Mouse (Mus musculus) E14TG2a.4 (cell line): Measurements from ENCODE around the gene 1110059E24Rik.

Experiments
- H3K27me3 ChIP-seq: 2 replicates; pipeline ENCODE4 v1.6.1; 2014; ENCODE audit warnings: low read length, control low read depth; ENCODE audit not compliant: insufficient read depth
- H3K36me3 ChIP-seq: 2 replicates; pipeline ENCODE4 v1.6.1; 2014; ENCODE audit warnings: low read length, control low read depth; ENCODE audit not compliant: insufficient read depth
- H3K4me1 ChIP-seq: replicated peaks from 2 replicates; pipeline ENCODE4 v1.6.1; 2014; ENCODE audit warnings: low read depth, low read length, control low read depth
- H3K4me3 ChIP-seq: replicated peaks from 2 replicates; pipeline ENCODE4 v1.5.1; 2014; ENCODE audit warnings: mild to moderate bottlenecking, low read length
- H3K9me3 ChIP-seq: 2 replicates; pipeline ENCODE4 v1.6.1; 2014; ENCODE audit warnings: low read length, control low read depth
- CTCF ChIP-seq: conservative IDR thresholded peaks from 2 replicates; pipeline ENCODE4 v1.5.1; 2014; ENCODE audit warnings: low read length
- NANOG ChIP-seq: IDR thresholded peaks from 2 replicates; pipeline ENCODE4 v1.6.1; 2014; ENCODE audit warnings: borderline replicate concordance, low read length, mixed read lengths
- POU5F1 ChIP-seq: IDR thresholded peaks from 2 replicates; pipeline ENCODE4 v1.6.1; 2014; ENCODE audit warnings: low read length, borderline replicate concordance

Gene 1110059E24Rik

DNA sequence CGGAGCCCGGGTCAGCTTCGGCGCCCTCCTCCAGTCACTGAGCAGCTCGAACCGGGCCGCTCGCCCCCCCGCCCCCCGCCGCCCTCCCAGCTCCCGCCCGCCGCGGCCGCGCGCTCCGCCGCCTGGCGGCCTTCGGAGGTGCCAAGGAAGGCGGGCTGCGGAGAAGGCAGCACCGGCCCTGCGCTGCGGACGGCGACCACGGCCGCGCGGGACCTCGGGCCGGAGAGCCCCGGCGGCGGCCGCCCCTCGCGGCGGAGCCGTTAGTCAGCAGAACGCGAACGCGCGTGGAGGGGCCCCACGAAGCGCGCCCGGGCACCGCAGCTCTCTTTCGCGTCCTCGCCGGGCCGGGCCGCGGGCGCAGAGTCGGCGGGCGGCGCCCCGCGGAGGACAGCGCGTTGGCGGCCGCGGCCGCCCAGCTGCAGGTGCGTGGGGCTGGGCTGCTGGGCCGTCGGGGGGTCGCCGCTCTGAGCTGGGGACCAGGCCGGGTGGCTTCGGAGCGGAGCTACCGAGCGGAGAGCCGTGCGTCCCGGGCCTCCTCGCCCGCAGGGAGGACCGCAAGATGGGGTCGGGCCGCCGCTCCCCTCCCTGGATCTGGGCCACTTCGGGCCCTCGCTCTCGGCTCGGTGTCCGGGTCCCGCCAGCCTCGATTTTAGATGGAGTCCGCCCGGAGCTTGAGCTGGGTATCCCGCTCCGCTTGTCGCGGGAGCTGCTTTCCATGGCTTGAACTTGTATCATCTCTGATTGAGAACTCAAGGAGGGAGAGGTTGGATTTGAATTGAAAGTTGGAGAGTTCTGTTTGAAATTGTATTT lies 601 bp upstream of the 1110059E24Rik start, which contains the start of gene Abhd17b:
Abhd17b (plus strand) TSS at position 14 of the 810 bp plus-strand sequence.
- TF ChIP-seq CTCF (no peak), POU5F1 (no peak), NANOG (no peak)
- H3K27me3 ChIP-seq: peaks cover 3% of the 10 kb centered on the region; the same call in 1 of the 2 replicates

DNA sequence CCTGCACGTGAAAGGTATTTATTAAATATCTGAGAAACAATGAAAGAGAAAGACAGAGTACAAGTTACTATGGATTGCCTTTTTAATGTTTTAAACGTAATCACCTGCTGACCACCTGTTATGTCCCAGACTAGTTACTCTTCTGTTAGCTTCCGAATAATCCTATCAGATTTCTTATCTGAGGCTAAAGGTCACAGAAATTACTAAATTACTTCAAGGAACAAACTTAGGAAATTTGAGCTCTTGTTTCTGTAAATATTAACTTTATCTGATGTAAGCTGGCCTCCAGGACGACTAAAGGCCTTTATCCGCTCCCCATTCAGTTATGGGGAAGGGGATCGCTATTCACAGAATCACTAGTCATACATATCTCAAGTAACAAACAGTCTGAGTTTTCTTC lies 1.1 kb downstream of the 1110059E24Rik start:
- peaks cover 3% of the 10 kb centered on the region; the same call in 1 of the 2 replicates for H3K27me3 ChIP-seq
- TF ChIP-seq POU5F1 (no peak), CTCF (no peak), NANOG (no peak)
- H3K9me3 ChIP-seq: no peaks in the 10 kb centered on the region
- H3K4me3 ChIP-seq: peak overlapping the region; percentile 87
- H3K4me1 ChIP-seq: peaks cover 56% of the 10 kb centered on the region
- peaks cover 12% of the 10 kb centered on the region; the same call in 1 of the 2 replicates for H3K36me3 ChIP-seq

More for the DNA sequence above, 601 bp upstream of the 1110059E24Rik start, which contains the start of gene Abhd17b:
- Histone ChIP-seq H3K9me3 (no peaks in the 10 kb centered on the region), H3K36me3 (peaks cover 8% of the 10 kb centered on the region; the same call in 1 of the 2 replicates), H3K4me1 (peaks cover 47% of the 10 kb centered on the region), H3K4me3 (peak within 1 kb of the TSS; percentile 87)

DNA sequence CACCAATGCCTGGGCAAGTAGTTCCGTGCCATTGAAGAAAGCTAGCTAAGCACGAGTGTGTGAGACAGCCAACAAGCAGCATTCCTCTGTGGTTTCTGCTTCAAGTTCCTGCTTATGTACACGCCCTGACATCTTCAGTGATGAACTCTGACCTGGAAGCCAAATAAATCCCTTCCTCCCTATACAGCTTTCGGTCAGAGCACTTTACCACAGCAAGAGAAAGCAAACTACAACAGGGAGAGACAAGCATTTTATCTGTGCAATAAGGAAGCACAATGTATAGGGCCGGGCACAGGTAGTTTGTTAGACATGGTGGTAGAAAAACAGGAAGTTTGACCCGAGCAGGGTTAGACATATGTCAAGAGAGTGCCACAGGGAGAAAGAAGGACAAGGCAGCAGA lies 6.6 kb downstream of the 1110059E24Rik start:
- Histone ChIP-seq H3K27me3 (no peaks in the 10 kb centered on the region), H3K9me3 (no peaks in the 10 kb centered on the region), H3K4me1 (peaks cover 41% of the 10 kb centered on the region), H3K4me3 (no peak overlapping the region), H3K36me3 (peaks cover 9% of the 10 kb centered on the region; the same call in 1 of the 2 replicates)
- no peak for TF ChIP-seq POU5F1
- no peak for TF ChIP-seq CTCF
- TF ChIP-seq NANOG: no peak

DNA sequence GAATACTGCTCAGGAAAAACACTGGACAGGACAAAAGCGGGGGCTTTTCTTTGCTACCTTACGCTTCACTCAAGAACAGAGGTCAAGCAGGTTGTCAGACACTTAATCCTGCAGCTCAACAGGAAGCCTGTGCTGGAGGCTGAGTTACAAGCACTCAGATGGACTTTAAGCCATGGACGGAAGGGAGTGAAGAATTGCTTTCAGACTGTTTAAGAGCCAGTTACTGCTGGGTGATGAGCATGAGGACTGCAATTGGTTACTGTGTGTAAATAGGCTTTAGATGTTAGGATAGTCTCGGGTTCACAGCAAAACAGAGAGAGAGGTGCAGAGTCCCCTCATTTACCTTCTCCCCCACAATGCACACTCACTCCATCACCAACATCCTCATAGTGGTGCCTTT lies 7.5 kb downstream of the 1110059E24Rik start:
- Histone ChIP-seq H3K27me3 (no peaks in the 10 kb centered on the region), H3K36me3 (0 out of 2 replicates have a peak, but pooled peaks cover 4% of the 10 kb centered on the region), H3K4me1 (peaks cover 34% of the 10 kb centered on the region), H3K9me3 (no peaks in the 10 kb centered on the region), H3K4me3 (no peak overlapping the region)
- no peak for TF ChIP-seq POU5F1
- no peak for TF ChIP-seq NANOG
- no peak for TF ChIP-seq CTCF

DNA sequence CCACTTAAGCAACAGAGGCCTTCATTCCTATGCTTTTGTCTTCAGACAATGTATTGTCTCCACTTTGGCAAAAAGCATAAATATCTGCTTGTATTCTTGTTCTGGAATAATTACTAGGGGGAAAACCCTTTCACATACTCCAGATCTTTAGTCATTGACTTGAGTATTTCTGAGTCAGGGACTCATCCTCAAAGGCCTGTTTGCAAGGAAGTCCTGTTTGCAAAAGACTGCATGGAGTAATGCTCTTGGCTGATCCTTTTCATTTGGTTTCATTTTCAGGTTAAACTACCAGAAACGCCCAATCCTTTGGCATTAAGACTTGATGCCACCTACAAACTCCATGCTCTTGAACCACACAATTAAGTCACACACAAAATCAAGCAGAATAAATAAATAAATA lies 8.8 kb downstream of the 1110059E24Rik start:
- Histone ChIP-seq H3K36me3 (0 out of 2 replicates have a peak, but pooled peaks cover 4% of the 10 kb centered on the region), H3K9me3 (no peaks in the 10 kb centered on the region), H3K4me1 (peaks cover 34% of the 10 kb centered on the region), H3K4me3 (no peak overlapping the region), H3K27me3 (no peaks in the 10 kb centered on the region)
- TF ChIP-seq NANOG (no peak), POU5F1 (no peak), CTCF (no peak)

DNA sequence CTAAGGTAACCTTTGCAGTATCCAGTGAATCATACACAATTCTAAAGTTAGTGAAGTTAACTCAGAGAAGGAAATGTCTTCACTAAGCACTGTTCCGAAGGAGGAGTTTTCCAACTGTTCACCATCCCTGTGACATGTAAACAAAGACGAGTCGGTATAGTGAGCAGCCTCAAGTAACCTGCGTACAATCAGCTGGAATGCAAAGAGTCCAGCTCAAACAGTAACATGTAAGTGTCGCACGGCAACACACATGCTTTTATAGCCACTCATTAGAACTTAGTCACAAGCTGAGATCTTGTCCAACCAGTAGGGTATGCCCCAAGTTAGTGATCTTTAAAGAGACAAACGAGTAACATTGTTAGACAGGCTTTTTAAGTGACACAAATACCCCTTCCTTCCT lies 15.1 kb downstream of the 1110059E24Rik start:
- Histone ChIP-seq H3K4me3 (no peak overlapping the region), H3K36me3 (no peaks in the 10 kb centered on the region), H3K27me3 (no peaks in the 10 kb centered on the region), H3K4me1 (peaks cover 12% of the 10 kb centered on the region), H3K9me3 (no peaks in the 10 kb centered on the region)
- TF ChIP-seq POU5F1: no peak
- TF ChIP-seq NANOG: no peak
- TF ChIP-seq CTCF: no peak

DNA sequence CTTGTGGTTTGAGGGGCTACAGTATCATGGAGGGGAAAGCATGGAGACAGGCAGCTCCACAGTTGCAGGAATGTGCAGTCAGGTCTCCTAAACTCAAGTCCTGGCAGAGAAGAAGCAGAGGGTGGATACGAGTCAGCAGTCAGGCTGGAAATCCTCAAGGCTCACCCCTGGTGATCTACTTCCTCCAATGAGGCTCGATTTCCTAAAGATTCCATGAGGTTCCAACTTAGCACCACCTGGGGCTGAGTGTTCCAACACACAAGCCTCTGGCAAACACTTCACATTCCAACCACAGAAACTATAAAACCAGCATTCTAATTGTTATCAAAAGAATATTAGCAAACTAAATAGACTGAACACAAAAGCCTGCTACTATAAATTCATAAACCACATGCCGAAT lies 15.9 kb downstream of the 1110059E24Rik start:
- Histone ChIP-seq H3K36me3 (no peaks in the 10 kb centered on the region), H3K9me3 (no peaks in the 10 kb centered on the region), H3K4me3 (no peak overlapping the region), H3K27me3 (no peaks in the 10 kb centered on the region), H3K4me1 (peaks cover 12% of the 10 kb centered on the region)
- no peak for TF ChIP-seq POU5F1
- no peak for TF ChIP-seq CTCF
- no peak for TF ChIP-seq NANOG

DNA sequence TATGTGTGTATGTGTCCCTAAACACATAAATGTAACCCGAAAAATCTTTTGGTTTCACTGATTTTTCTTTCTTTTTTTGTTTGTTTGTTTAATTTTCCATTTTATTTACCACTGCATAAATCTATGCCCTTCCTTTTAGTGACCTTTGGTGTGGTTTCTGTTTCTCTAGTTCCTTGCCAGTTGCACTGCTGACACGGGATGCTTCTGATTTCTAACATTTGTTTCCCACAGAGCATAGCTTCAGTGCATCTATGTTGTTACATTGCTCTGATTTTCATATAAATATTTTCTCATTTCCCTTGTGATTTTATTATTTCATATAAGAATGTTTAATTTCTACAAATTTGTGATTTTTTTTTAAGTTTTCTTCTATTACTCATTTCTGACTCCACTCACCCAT lies 17.4 kb downstream of the 1110059E24Rik start:
- TF ChIP-seq NANOG (no peak), CTCF (no peak), POU5F1 (no peak)
- no peaks in the 10 kb centered on the region for H3K9me3 ChIP-seq
- H3K4me3 ChIP-seq: no peak overlapping the region
- no peaks in the 10 kb centered on the region for H3K27me3 ChIP-seq
- peaks cover 26% of the 10 kb centered on the region for H3K4me1 ChIP-seq
- H3K36me3 ChIP-seq: no peaks in the 10 kb centered on the region
